Mouse (Mus musculus): ENCODE measurements around the gene Dab1. TPM values are rescaled to one million over a fixed set of nuclear protein-coding genes. Genes with fewer than 3 reads are reported as not detected.

The Dab1 gene
- polyA plus RNA-seq, 1 experiment = 1.5 TPM

GRCm38 (mm10) chr4:104596936-104597335 lies 977.8 kb downstream of the Dab1 start:
- no peaks in the 10 kb centered on the region for H3K4me1 ChIP-seq (ENCODE audit: control insufficient read depth, insufficient read depth, low read length)
- TF ChIP-seq CTCF (IDR thresholded peaks at IDR 0.05; ENCODE audit: control insufficient read depth, insufficient read depth, low read length) = no peak
- TF ChIP-seq POLR2A (IDR thresholded peaks at IDR 0.05; ENCODE audit: borderline replicate concordance, control insufficient read depth, low read depth, low read length) = no peak
- H3K4me3 ChIP-seq (replicated peaks; ENCODE audit: control insufficient read depth, low read depth, low read length) = no peak overlapping the region
- H3K27ac ChIP-seq (ENCODE audit: control insufficient read depth, insufficient read depth, low read depth, low read length, poor library complexity) = no peak overlapping the region
- 84% methylated on average over 7 of the region's 7 CpGs for WGBS

GRCm38 (mm10) chr4:104597490-104598465 lies 978.6 kb downstream of the Dab1 start:
- no peak for TF ChIP-seq CTCF (IDR thresholded peaks at IDR 0.05; ENCODE audit: control insufficient read depth, insufficient read depth, low read length)
- TF ChIP-seq POLR2A (IDR thresholded peaks at IDR 0.05; ENCODE audit: borderline replicate concordance, control insufficient read depth, low read depth, low read length) = no peak
- no peaks in the 10 kb centered on the region for H3K4me1 ChIP-seq (ENCODE audit: control insufficient read depth, insufficient read depth, low read length)
- H3K27ac ChIP-seq (ENCODE audit: control insufficient read depth, insufficient read depth, low read depth, low read length, poor library complexity) = no peak overlapping the region
- H3K4me3 ChIP-seq (replicated peaks; ENCODE audit: control insufficient read depth, low read depth, low read length) = no peak overlapping the region
- 73% methylated on average over 6 of the region's 6 CpGs for WGBS

GRCm38 (mm10) chr4:104602804-104603203 lies 983.6 kb downstream of the Dab1 start:
- Histone ChIP-seq H3K4me1 (ENCODE audit: control insufficient read depth, insufficient read depth, low read length) (no peaks in the 10 kb centered on the region), H3K27ac (ENCODE audit: control insufficient read depth, insufficient read depth, low read depth, low read length, poor library complexity) (no peak overlapping the region), H3K4me3 (replicated peaks; ENCODE audit: control insufficient read depth, low read depth, low read length) (no peak overlapping the region)
- TF ChIP-seq CTCF (IDR thresholded peaks at IDR 0.05; ENCODE audit: control insufficient read depth, insufficient read depth, low read length) (no peak), POLR2A (IDR thresholded peaks at IDR 0.05; ENCODE audit: borderline replicate concordance, control insufficient read depth, low read depth, low read length) (no peak)
- WGBS = 76% methylated on average over 8 of the region's 8 CpGs

- Histone ChIP-seq H3K27ac (ENCODE audit: control insufficient read depth, insufficient read depth, low read depth, low read length, poor library complexity) (no peak overlapping the region), H3K4me1 (ENCODE audit: control insufficient read depth, insufficient read depth, low read length) (no peaks in the 10 kb centered on the region), H3K4me3 (replicated peaks; ENCODE audit: control insufficient read depth, low read depth, low read length) (no peak overlapping the region)
- no peak for TF ChIP-seq CTCF (IDR thresholded peaks at IDR 0.05; ENCODE audit: control insufficient read depth, insufficient read depth, low read length)
- TF ChIP-seq POLR2A (IDR thresholded peaks at IDR 0.05; ENCODE audit: borderline replicate concordance, control insufficient read depth, low read depth, low read length) = no peak
- WGBS = 93% methylated on average over 2 of the region's 2 CpGs
Measured at GRCm38 (mm10) chr4:104604298-104604697, 985.1 kb downstream of the Dab1 start.

GRCm38 (mm10) chr4:104606881-104607280 lies 987.7 kb downstream of the Dab1 start:
- no peak overlapping the region for H3K27ac ChIP-seq (ENCODE audit: control insufficient read depth, insufficient read depth, low read depth, low read length, poor library complexity)
- WGBS = 85% methylated on average over 8 of the region's 8 CpGs
- H3K4me1 ChIP-seq (ENCODE audit: control insufficient read depth, insufficient read depth, low read length) = no peaks in the 10 kb centered on the region
- no peak for TF ChIP-seq POLR2A (IDR thresholded peaks at IDR 0.05; ENCODE audit: borderline replicate concordance, control insufficient read depth, low read depth, low read length)
- TF ChIP-seq CTCF (IDR thresholded peaks at IDR 0.05; ENCODE audit: control insufficient read depth, insufficient read depth, low read length) = no peak
- H3K4me3 ChIP-seq (replicated peaks; ENCODE audit: control insufficient read depth, low read depth, low read length) = no peak overlapping the region

- Histone ChIP-seq H3K4me1 (ENCODE audit: control insufficient read depth, insufficient read depth, low read length) (no peaks in the 10 kb centered on the region), H3K27ac (ENCODE audit: control insufficient read depth, insufficient read depth, low read depth, low read length, poor library complexity) (no peak overlapping the region), H3K4me3 (replicated peaks; ENCODE audit: control insufficient read depth, low read depth, low read length) (no peak overlapping the region)
- no peak for TF ChIP-seq POLR2A (IDR thresholded peaks at IDR 0.05; ENCODE audit: borderline replicate concordance, control insufficient read depth, low read depth, low read length)
- TF ChIP-seq CTCF (IDR thresholded peaks at IDR 0.05; ENCODE audit: control insufficient read depth, insufficient read depth, low read length) = no peak
- 80% methylated on average over 5 of the region's 5 CpGs for WGBS
Measured at GRCm38 (mm10) chr4:104607636-104608035, 988.5 kb downstream of the Dab1 start.

- Histone ChIP-seq H3K27ac (ENCODE audit: control insufficient read depth, insufficient read depth, low read depth, low read length, poor library complexity) (no peak overlapping the region), H3K4me3 (replicated peaks; ENCODE audit: control insufficient read depth, low read depth, low read length) (no peak overlapping the region), H3K4me1 (ENCODE audit: control insufficient read depth, insufficient read depth, low read length) (no peaks in the 10 kb centered on the region)
- 3% methylated on average over 5 of the region's 5 CpGs for WGBS
- TF ChIP-seq POLR2A (IDR thresholded peaks at IDR 0.05; ENCODE audit: borderline replicate concordance, control insufficient read depth, low read depth, low read length) (no peak), CTCF (IDR thresholded peaks at IDR 0.05; ENCODE audit: control insufficient read depth, insufficient read depth, low read length) (no peak)
Measured at GRCm38 (mm10) chr4:104619452-104619851, 1000.3 kb downstream of the Dab1 start.

- no peak overlapping the region for H3K4me3 ChIP-seq (replicated peaks; ENCODE audit: control insufficient read depth, low read depth, low read length)
- 85% methylated on average over 8 of the region's 8 CpGs for WGBS
- no peak overlapping the region for H3K27ac ChIP-seq (ENCODE audit: control insufficient read depth, insufficient read depth, low read depth, low read length, poor library complexity)
- TF ChIP-seq CTCF (IDR thresholded peaks at IDR 0.05; ENCODE audit: control insufficient read depth, insufficient read depth, low read length) = no peak
- no peak for TF ChIP-seq POLR2A (IDR thresholded peaks at IDR 0.05; ENCODE audit: borderline replicate concordance, control insufficient read depth, low read depth, low read length)
- H3K4me1 ChIP-seq (ENCODE audit: control insufficient read depth, insufficient read depth, low read length) = no peaks in the 10 kb centered on the region
Measured at GRCm38 (mm10) chr4:104625316-104625715, 1006.2 kb downstream of the Dab1 start.
